Mouse (Mus musculus): Measurements from ENCODE around the gene Hmgcs2. TPM values are rescaled to one million over a fixed set of nuclear protein-coding genes. Genes with fewer than 3 reads are reported as not detected.
A peak's percentile ranks its signal among the peaks of the same experiment; 100 is the strongest.

Hmgcs2 gene
- polyA plus RNA-seq, 1 experiment from 2014 or later = 754 TPM

DNA sequence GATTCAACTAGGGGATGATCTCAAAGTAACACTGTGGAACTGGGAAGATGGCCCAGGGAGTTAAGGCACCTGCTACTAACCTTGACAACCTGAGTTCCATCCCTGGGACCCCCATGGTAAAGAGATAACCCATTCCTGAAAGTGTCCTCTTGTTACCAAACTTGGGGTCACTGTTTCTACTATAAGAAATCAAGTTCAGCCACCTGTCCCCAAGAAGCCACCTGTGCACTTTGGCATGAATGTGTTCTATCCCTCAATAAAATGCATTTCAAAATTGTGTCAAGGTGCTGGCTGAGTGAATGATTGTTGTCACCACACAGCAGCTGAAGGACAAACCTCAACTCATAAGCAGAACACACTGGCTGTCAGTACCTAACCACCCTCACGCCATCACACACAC lies 30.2 kb downstream of the Hmgcs2 start:
- Histone ChIP-seq H3K4me1 (replicated peaks; ENCODE audit: control insufficient read depth, insufficient read depth, low read length) (no peaks in the 10 kb centered on the region), H3K9ac (ENCODE audit: low read depth, low read length) (no peak overlapping the region), H3K4me2 (replicated peaks; ENCODE audit: low read depth) (no peak overlapping the region), H3K27me3 (replicated peaks; ENCODE audit: control insufficient read depth, insufficient read depth, low read length) (no peaks in the 10 kb centered on the region), H3K27ac (ENCODE audit: low read depth, low read length) (no peak overlapping the region), H3K36me3 (ENCODE audit: control insufficient read depth, insufficient read depth) (peaks cover 22% of the 10 kb centered on the region), H3K9me3 (ENCODE audit: control insufficient read depth) (no peaks in the 10 kb centered on the region), H3K4me3 (ENCODE audit: low read depth, low read length) (no peak overlapping the region)
- ATAC-seq = no peak
- no peak for TF ChIP-seq CTCF (IDR thresholded peaks at IDR 0.05; ENCODE audit: low read depth)
- 80% methylated on average over 1 of the region's 1 CpGs for WGBS

DNA sequence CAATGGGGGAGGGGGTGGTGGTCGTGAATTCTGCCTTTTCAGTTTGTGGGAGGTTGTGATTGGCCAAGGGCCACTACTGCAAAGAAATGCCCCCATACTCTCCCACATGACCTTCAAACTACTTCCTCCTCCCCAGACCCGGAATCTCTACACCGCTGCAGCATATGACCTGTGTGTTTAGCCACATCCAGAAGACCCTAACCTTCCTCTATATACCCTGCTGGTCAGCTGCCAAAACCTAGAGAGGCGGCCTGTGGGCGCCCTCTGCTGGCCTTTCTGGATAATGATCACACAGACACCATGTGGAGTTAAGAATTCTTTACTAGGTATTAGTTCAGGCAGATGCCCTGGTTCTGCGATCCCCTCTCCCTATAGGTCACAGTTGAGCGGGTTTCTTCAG lies 32.6 kb downstream of the Hmgcs2 start:
- H3K36me3 ChIP-seq (ENCODE audit: control insufficient read depth, insufficient read depth) = peaks cover 19% of the 10 kb centered on the region
- no peaks in the 10 kb centered on the region for H3K4me1 ChIP-seq (replicated peaks; ENCODE audit: control insufficient read depth, insufficient read depth, low read length)
- H3K4me2 ChIP-seq (replicated peaks; ENCODE audit: low read depth) = no peak overlapping the region
- no peaks in the 10 kb centered on the region for H3K9me3 ChIP-seq (ENCODE audit: control insufficient read depth)
- no peak overlapping the region for H3K4me3 ChIP-seq (ENCODE audit: low read depth, low read length)
- no peak overlapping the region for H3K9ac ChIP-seq (ENCODE audit: low read depth, low read length)
- WGBS = 29% methylated on average over 6 of the region's 7 CpGs
- peak; percentile 17; the same call in 1 of the 2 replicates for ATAC-seq
- peak; percentile 79 for TF ChIP-seq CTCF (IDR thresholded peaks at IDR 0.05; ENCODE audit: low read depth)
- no peaks in the 10 kb centered on the region for H3K27me3 ChIP-seq (replicated peaks; ENCODE audit: control insufficient read depth, insufficient read depth, low read length)
- H3K27ac ChIP-seq (ENCODE audit: low read depth, low read length) = no peak overlapping the region

DNA sequence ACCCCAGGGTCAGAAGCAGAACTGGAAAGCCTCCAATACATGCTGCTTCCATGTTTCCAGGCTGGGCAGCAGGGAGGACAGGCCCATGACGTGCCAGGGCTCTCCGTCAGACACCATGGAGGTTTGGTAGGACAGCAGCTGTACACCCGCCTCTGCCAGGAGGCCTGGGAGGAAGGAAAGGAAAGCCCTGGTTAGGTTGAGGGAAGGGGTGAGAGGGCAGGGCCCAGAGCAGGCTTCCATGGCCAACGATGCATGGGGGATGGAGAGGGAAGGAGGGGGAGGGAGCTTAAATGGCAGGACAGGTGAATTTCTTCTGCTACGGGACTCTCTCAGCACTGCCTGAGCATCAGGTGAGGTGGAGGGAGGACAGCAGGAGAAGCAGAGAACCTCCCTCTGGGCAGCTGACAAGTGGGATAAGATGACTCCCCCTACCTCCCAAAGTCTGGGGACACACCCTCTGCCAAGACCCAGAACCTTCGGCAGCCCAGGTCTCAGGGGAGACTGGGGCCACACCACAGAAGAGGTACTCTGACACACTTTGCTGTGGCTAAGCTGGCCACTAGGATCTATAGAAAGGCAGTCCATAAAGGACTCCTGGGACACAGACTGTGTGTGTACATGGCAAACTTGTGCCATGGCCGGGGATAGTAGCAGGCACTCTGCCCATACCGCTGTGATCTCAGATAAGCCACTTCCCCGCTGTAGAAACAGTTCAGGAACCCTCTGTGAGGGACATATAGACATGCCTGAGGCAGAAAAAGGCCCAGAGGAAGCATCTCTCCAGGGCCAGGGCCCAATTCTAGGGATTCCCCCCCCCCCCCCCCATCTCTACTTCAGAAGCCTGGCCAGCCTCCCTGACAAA lies 33.3 kb downstream of the Hmgcs2 start:
- no peak for ATAC-seq
- H3K9ac ChIP-seq (ENCODE audit: low read depth, low read length) = no peak overlapping the region

DNA sequence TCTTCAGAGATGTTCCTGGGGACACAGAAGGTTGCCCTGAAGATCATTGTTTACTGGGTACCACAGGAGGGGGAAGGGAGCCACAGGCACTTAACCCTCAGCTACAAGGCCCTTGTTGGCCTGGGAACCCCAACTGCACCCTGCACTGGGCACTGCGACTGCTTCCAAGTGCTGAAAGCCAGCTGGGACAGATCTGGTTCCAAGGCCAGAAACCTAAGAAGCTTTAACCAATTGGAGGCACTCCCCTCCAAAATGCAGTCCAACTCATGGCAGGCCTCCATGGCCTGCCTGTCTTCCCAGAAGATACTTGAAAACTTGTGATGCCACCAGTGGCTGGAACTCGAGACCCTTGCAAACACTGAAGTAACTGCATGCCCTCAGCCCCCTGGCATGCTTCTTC lies 34.9 kb downstream of the Hmgcs2 start:
- no peak for TF ChIP-seq CTCF (IDR thresholded peaks at IDR 0.05; ENCODE audit: low read depth)
- peaks cover 6% of the 10 kb centered on the region; the same call in 1 of the 2 replicates for H3K36me3 ChIP-seq (ENCODE audit: control insufficient read depth, insufficient read depth)
- WGBS = 90% methylated on average over 2 of the region's 2 CpGs
- H3K27me3 ChIP-seq (replicated peaks; ENCODE audit: control insufficient read depth, insufficient read depth, low read length) = no peaks in the 10 kb centered on the region
- H3K9me3 ChIP-seq (ENCODE audit: control insufficient read depth) = no peaks in the 10 kb centered on the region
- no peaks in the 10 kb centered on the region for H3K4me1 ChIP-seq (replicated peaks; ENCODE audit: control insufficient read depth, insufficient read depth, low read length)
- ATAC-seq = no peak
- H3K4me3 ChIP-seq (ENCODE audit: low read depth, low read length) = no peak overlapping the region
- H3K9ac ChIP-seq (ENCODE audit: low read depth, low read length) = no peak overlapping the region
- H3K4me2 ChIP-seq (replicated peaks; ENCODE audit: low read depth) = no peak overlapping the region
- H3K27ac ChIP-seq (ENCODE audit: low read depth, low read length) = no peak overlapping the region

More for the DNA sequence above, 33.3 kb downstream of the Hmgcs2 start:
- H3K4me2 ChIP-seq (replicated peaks; ENCODE audit: low read depth) = no peak overlapping the region
- no peaks in the 10 kb centered on the region for H3K4me1 ChIP-seq (replicated peaks; ENCODE audit: control insufficient read depth, insufficient read depth, low read length)
- H3K9me3 ChIP-seq (ENCODE audit: control insufficient read depth) = no peaks in the 10 kb centered on the region
- H3K4me3 ChIP-seq (ENCODE audit: low read depth, low read length) = no peak overlapping the region
- no peaks in the 10 kb centered on the region for H3K27me3 ChIP-seq (replicated peaks; ENCODE audit: control insufficient read depth, insufficient read depth, low read length)
- WGBS = 79% methylated on average over 9 of the region's 9 CpGs
- peaks cover 19% of the 10 kb centered on the region for H3K36me3 ChIP-seq (ENCODE audit: control insufficient read depth, insufficient read depth)
- TF ChIP-seq CTCF (IDR thresholded peaks at IDR 0.05; ENCODE audit: low read depth) = no peak
- H3K27ac ChIP-seq (ENCODE audit: low read depth, low read length) = no peak overlapping the region

DNA sequence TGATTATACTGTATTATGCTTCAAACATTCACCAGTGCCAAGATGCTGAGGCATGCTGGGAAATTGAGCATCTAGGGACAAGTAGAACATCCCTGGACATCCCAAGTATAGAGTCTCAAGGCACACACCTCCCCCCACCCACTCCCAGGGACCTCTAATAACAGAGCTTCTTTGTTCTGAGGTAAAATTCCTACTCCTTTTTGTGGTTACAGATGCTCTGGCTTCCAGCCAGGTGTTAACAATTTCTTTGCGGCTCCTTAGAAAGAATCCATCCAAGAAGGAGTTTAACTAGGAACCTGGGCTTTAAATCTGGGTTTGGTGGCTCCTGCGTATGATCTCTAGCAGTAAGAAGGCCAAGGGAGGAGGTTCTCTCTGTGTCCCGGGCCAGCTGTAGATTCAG lies 36.9 kb downstream of the Hmgcs2 start:
- no peak for TF ChIP-seq CTCF (IDR thresholded peaks at IDR 0.05; ENCODE audit: low read depth)
- no peak overlapping the region for H3K4me2 ChIP-seq (replicated peaks; ENCODE audit: low read depth)
- H3K9me3 ChIP-seq (ENCODE audit: control insufficient read depth) = no peaks in the 10 kb centered on the region
- no peaks in the 10 kb centered on the region for H3K4me1 ChIP-seq (replicated peaks; ENCODE audit: control insufficient read depth, insufficient read depth, low read length)
- no peak for ATAC-seq
- no peak overlapping the region for H3K4me3 ChIP-seq (ENCODE audit: low read depth, low read length)
- 65% methylated on average over 3 of the region's 3 CpGs for WGBS
- peaks cover 5% of the 10 kb centered on the region; the same call in 1 of the 2 replicates for H3K36me3 ChIP-seq (ENCODE audit: control insufficient read depth, insufficient read depth)
- H3K27me3 ChIP-seq (replicated peaks; ENCODE audit: control insufficient read depth, insufficient read depth, low read length) = no peaks in the 10 kb centered on the region
- H3K9ac ChIP-seq (ENCODE audit: low read depth, low read length) = no peak overlapping the region
- H3K27ac ChIP-seq (ENCODE audit: low read depth, low read length) = no peak overlapping the region

DNA sequence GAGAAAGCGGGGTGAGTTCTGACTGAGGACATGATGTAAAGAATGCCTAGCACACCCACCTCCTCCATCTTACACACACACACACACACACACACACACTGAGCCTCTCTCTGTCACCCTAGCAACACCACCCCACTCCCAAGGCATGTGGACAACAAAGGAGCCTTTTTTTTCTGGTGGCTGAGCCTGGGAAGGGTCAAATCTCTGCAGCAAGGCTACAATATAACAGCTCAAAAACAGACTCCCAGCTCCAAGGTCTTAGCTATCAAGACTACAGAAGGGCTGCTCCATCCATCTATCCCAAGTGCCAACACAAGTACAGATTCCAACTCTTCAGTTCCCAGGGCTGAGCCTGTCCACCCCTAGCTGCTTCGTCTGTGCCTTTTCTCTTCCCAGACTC lies 39.0 kb downstream of the Hmgcs2 start:
- no peaks in the 10 kb centered on the region for H3K27me3 ChIP-seq (replicated peaks; ENCODE audit: control insufficient read depth, insufficient read depth, low read length)
- H3K36me3 ChIP-seq (ENCODE audit: control insufficient read depth, insufficient read depth) = peaks cover 10% of the 10 kb centered on the region; the same call in 1 of the 2 replicates
- 0 out of 2 replicates have a peak, but pooled peaks have one; percentile 7 for ATAC-seq
- no peak overlapping the region for H3K27ac ChIP-seq (ENCODE audit: low read depth, low read length)
- H3K9me3 ChIP-seq (ENCODE audit: control insufficient read depth) = no peaks in the 10 kb centered on the region
- H3K4me1 ChIP-seq (replicated peaks; ENCODE audit: control insufficient read depth, insufficient read depth, low read length) = no peaks in the 10 kb centered on the region
- no peak for TF ChIP-seq CTCF (IDR thresholded peaks at IDR 0.05; ENCODE audit: low read depth)
- no peak overlapping the region for H3K9ac ChIP-seq (ENCODE audit: low read depth, low read length)
- H3K4me3 ChIP-seq (ENCODE audit: low read depth, low read length) = no peak overlapping the region
- 82% methylated on average over 2 of the region's 2 CpGs for WGBS
- no peak overlapping the region for H3K4me2 ChIP-seq (replicated peaks; ENCODE audit: low read depth)

Measured in intestine, postnatal 0 days (tissue).